Mouse (Mus musculus): ENCODE results near the gene Bin2. TPM values are rescaled to one million over a fixed set of nuclear protein-coding genes. Genes with fewer than 3 reads are reported as not detected.

Bin2 gene
- total RNA-seq, 1 experiment = 12.5 TPM

DNA sequence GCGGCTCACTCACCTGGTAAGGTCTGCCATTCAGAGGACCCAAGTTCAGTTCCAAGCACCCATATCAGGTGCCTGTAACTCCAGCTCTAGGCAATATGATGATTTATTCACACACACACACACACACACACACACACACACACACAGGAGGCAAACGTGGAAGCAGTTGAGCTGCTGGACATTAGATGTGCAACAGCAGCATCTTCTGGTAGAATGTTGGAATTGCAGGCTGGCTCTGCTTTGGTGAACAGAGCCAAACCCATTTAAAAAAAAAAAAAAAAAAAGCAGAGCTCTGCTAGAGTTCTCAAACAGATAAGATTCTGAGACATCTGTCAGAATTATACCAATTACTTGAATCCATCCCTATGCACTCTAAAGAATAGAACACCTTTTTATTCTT is 13.7 kb upstream of the Bin2 start:
- Histone ChIP-seq H3K27ac (ENCODE audit: insufficient read depth, low read depth, low read length, poor library complexity, severe bottlenecking) (no peak overlapping the region), H3K36me3 (ENCODE audit: control insufficient read depth, insufficient read depth, low read length, poor library complexity, severe bottlenecking) (no peaks in the 10 kb centered on the region), H3K9ac (ENCODE audit: insufficient read depth, low read depth, low read length, poor library complexity, severe bottlenecking) (no peak overlapping the region), H3K4me1 (ENCODE audit: control insufficient read depth in 2 of 2, insufficient read depth in 2 of 2, low read length in 2 of 2, poor library complexity in 1 of 2) (peaks cover 0 to 16% of the 10 kb centered on the region in 2 experiments; a peak in 2 of 4 replicates), H3K9me3 (ENCODE audit: control insufficient read depth, insufficient read depth, low read depth, low read length) (no peaks in the 10 kb centered on the region), H3K4me3 (ENCODE audit: insufficient read depth in 1 of 2, low read depth in 1 of 2, low read length in 2 of 2, poor library complexity in 1 of 2, severe bottlenecking in 1 of 2) (no peak overlapping the region)
- in situ Hi-C loops (cut with MboI; ENCODE audit: low sequenced_read_pairs in 2 of 2, unreplicated experiment in 2 of 2) = no loop called here
- TF ChIP-seq MAFK (IDR thresholded peaks at IDR 0.05; ENCODE audit: insufficient read depth, low read depth, low read length) = no peak
- peak; percentile 98 for TF ChIP-seq ZNF384 (IDR thresholded peaks at IDR 0.05; ENCODE audit: low read depth, low read length)
- no peak for TF ChIP-seq HCFC1 (IDR thresholded peaks at IDR 0.05; ENCODE audit: borderline replicate concordance, insufficient read depth, low read length)
- TF ChIP-seq CHD2 (IDR thresholded peaks at IDR 0.05; ENCODE audit: low read depth, low read length) = no peak
- peak; percentile 75 for TF ChIP-seq ZC3H11A (IDR thresholded peaks at IDR 0.05; ENCODE audit: borderline replicate concordance, low read depth, low read length)
- DNase-seq (ENCODE audit: low read depth, low spot score) = peak; percentile 83

- Histone ChIP-seq H3K9me3 (ENCODE audit: control insufficient read depth, insufficient read depth, low read depth, low read length) (no peaks in the 10 kb centered on the region), H3K4me1 (ENCODE audit: control insufficient read depth in 2 of 2, insufficient read depth in 2 of 2, low read length in 2 of 2, poor library complexity in 1 of 2) (peaks cover 0 to 16% of the 10 kb centered on the region in 2 experiments; a peak in 2 of 4 replicates), H3K36me3 (ENCODE audit: control insufficient read depth, insufficient read depth, low read length, poor library complexity, severe bottlenecking) (no peaks in the 10 kb centered on the region; the same call in 1 of the 2 replicates), H3K9ac (ENCODE audit: insufficient read depth, low read depth, low read length, poor library complexity, severe bottlenecking) (no peak overlapping the region), H3K27ac (ENCODE audit: insufficient read depth, low read depth, low read length, poor library complexity, severe bottlenecking) (no peak overlapping the region), H3K4me3 (ENCODE audit: insufficient read depth in 1 of 2, low read depth in 1 of 2, low read length in 2 of 2, poor library complexity in 1 of 2, severe bottlenecking in 1 of 2) (no peak overlapping the region)
- DNase-seq (ENCODE audit: low read depth, low spot score) = no peak
- TF ChIP-seq HCFC1 (IDR thresholded peaks at IDR 0.05; ENCODE audit: borderline replicate concordance, insufficient read depth, low read length) (no peak), MAFK (IDR thresholded peaks at IDR 0.05; ENCODE audit: insufficient read depth, low read depth, low read length) (0 out of 2 replicates have a peak, but pooled peaks have one; percentile 38)
- in situ Hi-C loops (cut with MboI; ENCODE audit: low sequenced_read_pairs in 2 of 2, unreplicated experiment in 2 of 2) = no loop called here
Measured at GRCm38 (mm10) chr15:100681770-100682169, 12.4 kb upstream of the Bin2 start.

DNA sequence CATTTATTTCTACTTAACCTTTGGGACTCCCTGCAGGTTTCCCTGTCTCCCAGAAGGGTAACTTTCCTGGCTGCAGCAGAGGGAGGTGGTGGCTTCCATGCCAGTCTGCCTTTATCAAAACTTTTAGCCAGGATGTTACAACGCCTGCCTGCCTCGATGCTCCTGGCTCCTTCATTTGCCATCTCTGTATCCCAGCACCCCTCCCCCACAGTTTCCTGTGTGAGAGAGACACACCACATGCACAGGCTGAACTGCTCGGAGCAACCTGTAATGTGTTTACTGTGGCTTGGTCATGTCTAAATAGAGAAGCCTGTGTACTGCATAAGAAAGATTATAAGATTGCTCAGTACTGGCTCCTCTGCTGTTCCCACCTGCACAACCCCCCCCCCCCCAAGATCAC is 11.0 kb upstream of the Bin2 start:
- no peak for DNase-seq (ENCODE audit: low read depth, low spot score)
- in situ Hi-C loops (cut with MboI; ENCODE audit: low sequenced_read_pairs in 2 of 2, unreplicated experiment in 2 of 2) = no loop called here
- H3K36me3 ChIP-seq (ENCODE audit: control insufficient read depth, insufficient read depth, low read length, poor library complexity, severe bottlenecking) = no peaks in the 10 kb centered on the region; the same call in 1 of the 2 replicates
- no peak overlapping the region for H3K27ac ChIP-seq (ENCODE audit: insufficient read depth, low read depth, low read length, poor library complexity, severe bottlenecking)
- H3K9ac ChIP-seq (ENCODE audit: insufficient read depth, low read depth, low read length, poor library complexity, severe bottlenecking) = no peak overlapping the region
- H3K9me3 ChIP-seq (ENCODE audit: control insufficient read depth, insufficient read depth, low read depth, low read length) = no peaks in the 10 kb centered on the region
- TF ChIP-seq MAFK (IDR thresholded peaks at IDR 0.05; ENCODE audit: insufficient read depth, low read depth, low read length) (no peak), ZC3H11A (IDR thresholded peaks at IDR 0.05; ENCODE audit: borderline replicate concordance, low read depth, low read length) (no peak), ZNF384 (IDR thresholded peaks at IDR 0.05; ENCODE audit: low read depth, low read length) (no peak), HCFC1 (IDR thresholded peaks at IDR 0.05; ENCODE audit: borderline replicate concordance, insufficient read depth, low read length) (no peak), CHD2 (IDR thresholded peaks at IDR 0.05; ENCODE audit: low read depth, low read length) (no peak)
- H3K4me3 ChIP-seq (ENCODE audit: insufficient read depth in 1 of 2, low read depth in 1 of 2, low read length in 2 of 2, poor library complexity in 1 of 2, severe bottlenecking in 1 of 2) = no peak overlapping the region
- H3K4me1 ChIP-seq (ENCODE audit: control insufficient read depth in 2 of 2, insufficient read depth in 2 of 2, low read length in 2 of 2, poor library complexity in 1 of 2) = peaks cover 0 to 20% of the 10 kb centered on the region in 2 experiments; a peak in 2 of 4 replicates

DNA sequence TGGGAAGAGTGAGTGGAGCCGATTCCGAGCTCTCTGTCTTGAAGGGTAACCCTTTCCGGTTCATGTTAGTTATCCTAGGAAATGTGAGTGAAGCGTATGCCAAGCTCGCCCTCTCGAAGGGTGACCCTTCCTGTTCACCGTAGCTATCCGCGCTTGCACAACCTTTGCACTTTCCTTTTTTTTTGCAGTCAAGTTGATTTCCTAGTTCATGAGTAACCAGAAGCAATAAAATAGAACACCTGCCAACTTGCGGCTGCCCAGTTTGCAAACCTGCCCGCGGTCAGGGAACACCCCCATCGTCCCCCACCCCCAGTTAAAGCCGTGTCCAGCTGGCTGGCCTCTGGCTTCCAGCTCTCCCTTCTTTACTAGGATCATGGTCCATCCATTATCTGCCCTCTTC is 9.7 kb upstream of the Bin2 start:
- no peaks in the 10 kb centered on the region for H3K9me3 ChIP-seq (ENCODE audit: control insufficient read depth, insufficient read depth, low read depth, low read length)
- DNase-seq (ENCODE audit: low read depth, low spot score) = no peak
- no peak overlapping the region for H3K4me3 ChIP-seq (ENCODE audit: insufficient read depth in 1 of 2, low read depth in 1 of 2, low read length in 2 of 2, poor library complexity in 1 of 2, severe bottlenecking in 1 of 2)
- H3K36me3 ChIP-seq (ENCODE audit: control insufficient read depth, insufficient read depth, low read length, poor library complexity, severe bottlenecking) = no peaks in the 10 kb centered on the region; the same call in 1 of the 2 replicates
- no peak overlapping the region for H3K9ac ChIP-seq (ENCODE audit: insufficient read depth, low read depth, low read length, poor library complexity, severe bottlenecking)
- H3K27ac ChIP-seq (ENCODE audit: insufficient read depth, low read depth, low read length, poor library complexity, severe bottlenecking) = no peak overlapping the region
- H3K4me1 ChIP-seq (ENCODE audit: control insufficient read depth in 2 of 2, insufficient read depth in 2 of 2, low read length in 2 of 2, poor library complexity in 1 of 2) = peaks cover 6 to 26% of the 10 kb centered on the region in 2 experiments; a peak in 3 of 4 replicates
- in situ Hi-C loops (cut with MboI; ENCODE audit: low sequenced_read_pairs in 2 of 2, unreplicated experiment in 2 of 2) = no loop called here
- TF ChIP-seq ZC3H11A (IDR thresholded peaks at IDR 0.05; ENCODE audit: borderline replicate concordance, low read depth, low read length) (no peak), HCFC1 (IDR thresholded peaks at IDR 0.05; ENCODE audit: borderline replicate concordance, insufficient read depth, low read length) (no peak), ZNF384 (IDR thresholded peaks at IDR 0.05; ENCODE audit: low read depth, low read length) (no peak), CHD2 (IDR thresholded peaks at IDR 0.05; ENCODE audit: low read depth, low read length) (no peak), MAFK (IDR thresholded peaks at IDR 0.05; ENCODE audit: insufficient read depth, low read depth, low read length) (no peak)

GRCm38 (mm10) chr15:100678581-100678980 is 9.2 kb upstream of the Bin2 start:
- in situ Hi-C loops (cut with MboI; ENCODE audit: low sequenced_read_pairs in 2 of 2, unreplicated experiment in 2 of 2) = no loop called here
- H3K27ac ChIP-seq (ENCODE audit: insufficient read depth, low read depth, low read length, poor library complexity, severe bottlenecking) = no peak overlapping the region
- TF ChIP-seq HCFC1 (IDR thresholded peaks at IDR 0.05; ENCODE audit: borderline replicate concordance, insufficient read depth, low read length) = no peak
- no peak for TF ChIP-seq ZNF384 (IDR thresholded peaks at IDR 0.05; ENCODE audit: low read depth, low read length)
- no peak for TF ChIP-seq MAFK (IDR thresholded peaks at IDR 0.05; ENCODE audit: insufficient read depth, low read depth, low read length)
- TF ChIP-seq ZC3H11A (IDR thresholded peaks at IDR 0.05; ENCODE audit: borderline replicate concordance, low read depth, low read length) = no peak
- no peak for TF ChIP-seq CHD2 (IDR thresholded peaks at IDR 0.05; ENCODE audit: low read depth, low read length)
- no peak for DNase-seq (ENCODE audit: low read depth, low spot score)
- no peaks in the 10 kb centered on the region; the same call in 1 of the 2 replicates for H3K36me3 ChIP-seq (ENCODE audit: control insufficient read depth, insufficient read depth, low read length, poor library complexity, severe bottlenecking)
- no peak overlapping the region for H3K4me3 ChIP-seq (ENCODE audit: insufficient read depth in 1 of 2, low read depth in 1 of 2, low read length in 2 of 2, poor library complexity in 1 of 2, severe bottlenecking in 1 of 2)
- H3K4me1 ChIP-seq (ENCODE audit: control insufficient read depth in 2 of 2, insufficient read depth in 2 of 2, low read length in 2 of 2, poor library complexity in 1 of 2) = peaks cover 6 to 29% of the 10 kb centered on the region in 2 experiments; a peak in 3 of 4 replicates
- no peak overlapping the region for H3K9ac ChIP-seq (ENCODE audit: insufficient read depth, low read depth, low read length, poor library complexity, severe bottlenecking)
- no peaks in the 10 kb centered on the region for H3K9me3 ChIP-seq (ENCODE audit: control insufficient read depth, insufficient read depth, low read depth, low read length)

Measured in ES-E14 (cell line).